Mouse (Mus musculus) G1E (cell line): Measurements from ENCODE around the gene Apopt1. TPM values are rescaled to one million over a fixed set of nuclear protein-coding genes. Genes with fewer than 3 reads are reported as not detected.

ENCODE experiments used
- ATAC-seq: 2 replicates; pipeline ENCODE4 v1.8.0; 2016; ENCODE audit warnings: mild to moderate bottlenecking; ENCODE audit not compliant: insufficient number of reproducible peaks, poor library complexity, low FRiP score, severe bottlenecking; ENCODE audit errors: extremely low read depth
- DNase-seq: peaks from one replicate; pipeline ENCODE4 v3.0.0; 2012; ENCODE audit warnings: low spot score
- H3K27me3 ChIP-seq: 2 replicates; pipeline ENCODE4 v1.6.1; 2012; ENCODE audit warnings: mild to moderate bottlenecking, low read length, inconsistent platforms; ENCODE audit not compliant: insufficient read depth
- H3K36me3 ChIP-seq: replicated peaks from 2 replicates; pipeline ENCODE3; 2012; ENCODE audit warnings: mild to moderate bottlenecking, inconsistent platforms
- H3K4me1 ChIP-seq: 2 replicates; pipeline ENCODE4 v1.6.1; 2012; ENCODE audit warnings: low read depth, low read length, inconsistent platforms, mixed read lengths; ENCODE audit not compliant: insufficient read depth
- H3K4me3 ChIP-seq: 2 replicates; pipeline ENCODE4 v1.5.1; 2012; ENCODE audit warnings: low read depth, mild to moderate bottlenecking, inconsistent platforms, low read length, moderate library complexity, mixed read lengths
- H3K9me3 ChIP-seq: replicated peaks from 2 replicates; pipeline ENCODE4 v1.6.1; 2012; ENCODE audit warnings: inconsistent platforms
- CTCF ChIP-seq: IDR thresholded peaks from 2 replicates; pipeline ENCODE4 v1.5.1; 2012; ENCODE audit warnings: low read depth, low read length, inconsistent platforms, mixed read lengths
- GATA1 ChIP-seq: IDR thresholded peaks from 2 replicates; pipeline ENCODE4 v1.6.1; 2012; ENCODE audit warnings: borderline replicate concordance, low read length, inconsistent platforms, mixed read lengths
- GATA2 ChIP-seq: IDR thresholded peaks from 2 replicates; pipeline ENCODE4 v1.6.1; 2012; ENCODE audit warnings: low read depth, low read length, inconsistent platforms, borderline replicate concordance
- POLR2AphosphoS5 ChIP-seq: IDR thresholded peaks from 2 replicates; pipeline ENCODE4 v1.6.1; 2012; ENCODE audit warnings: low read depth, low read length, inconsistent platforms; ENCODE audit not compliant: insufficient replicate concordance
- TAL1 ChIP-seq: conservative IDR thresholded peaks from 2 replicates; pipeline ENCODE4 v1.6.1; 2012; ENCODE audit warnings: low read depth, low read length, inconsistent platforms, mixed read lengths
- polyA plus RNA-seq: library from polyadenylated mRNA; stranded (reverse); fragments of >175 nt; gene quantifications from 2 replicates; pipeline ENCODE4 v1.2.3, GENCODE M21; 2012
- total RNA-seq, 2 experiments: library from RNA; stranded (forward) in 1 of 2; stranded (reverse) in 1 of 2; fragments of 200-1000 nt in 1 of 2; fragments of >200 nt in 1 of 2; fragmentation: Nextera tagmentation in 1 of 2; gene quantifications; 2 replicates each; pipeline ENCODE4 v1.2.3; 2014 to 2017

The Apopt1 gene
- total and polyA plus RNA-seq, 3 experiments: 68.7 to 315 (median 109) TPM

DNA sequence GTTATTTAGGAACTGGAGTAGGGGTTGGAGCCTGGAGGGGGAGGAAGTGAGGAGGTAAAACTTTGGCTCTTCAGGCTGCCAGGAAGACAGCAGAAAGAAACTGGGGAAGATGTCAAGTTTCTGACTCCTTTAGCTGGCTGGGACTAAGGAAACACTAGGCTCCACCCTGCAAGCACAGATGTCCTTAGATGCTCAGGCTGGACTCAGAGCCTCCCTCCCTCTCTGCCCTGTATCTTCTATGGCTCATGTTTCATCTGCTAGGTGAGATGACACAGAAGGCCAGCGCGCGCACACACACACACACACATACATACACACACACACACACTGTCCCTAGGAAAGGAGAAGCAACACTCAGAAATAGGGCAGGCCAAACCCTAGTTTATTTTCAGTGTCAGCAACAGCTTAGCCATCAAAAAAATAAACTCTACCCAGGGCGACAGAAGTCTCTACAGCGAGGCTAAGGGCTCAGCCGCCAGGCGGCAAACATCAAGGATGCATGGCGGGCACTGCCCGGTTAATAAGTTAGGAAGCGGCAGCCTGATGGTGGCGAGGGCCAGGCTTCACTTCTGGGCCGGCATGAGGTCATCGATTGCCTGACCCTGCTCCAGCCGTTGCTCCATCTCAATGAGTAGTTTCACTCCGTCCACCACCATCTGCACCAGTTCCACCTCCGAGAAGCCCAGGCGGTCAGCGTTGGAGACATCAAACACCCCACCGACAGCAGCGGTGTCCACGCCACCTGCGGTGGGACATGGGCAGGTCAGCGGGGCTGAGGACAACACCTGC is 43.9 kb upstream of the Apopt1 start:
- Histone ChIP-seq H3K4me3 (peak overlapping the region; percentile 63; the same call in 1 of the 2 replicates), H3K9me3 (peaks cover 19% of the 10 kb centered on the region), H3K27me3 (peaks cover 47% of the 10 kb centered on the region), H3K36me3 (peaks cover 23% of the 10 kb centered on the region), H3K4me1 (peaks cover 18% of the 10 kb centered on the region)
- TF ChIP-seq TAL1: no peak
- TF ChIP-seq CTCF: no peak
- TF ChIP-seq GATA1: no peak
- TF ChIP-seq POLR2AphosphoS5: no peak
- no peak for TF ChIP-seq GATA2
- peak; percentile 51 for DNase-seq
- no peak for ATAC-seq

DNA sequence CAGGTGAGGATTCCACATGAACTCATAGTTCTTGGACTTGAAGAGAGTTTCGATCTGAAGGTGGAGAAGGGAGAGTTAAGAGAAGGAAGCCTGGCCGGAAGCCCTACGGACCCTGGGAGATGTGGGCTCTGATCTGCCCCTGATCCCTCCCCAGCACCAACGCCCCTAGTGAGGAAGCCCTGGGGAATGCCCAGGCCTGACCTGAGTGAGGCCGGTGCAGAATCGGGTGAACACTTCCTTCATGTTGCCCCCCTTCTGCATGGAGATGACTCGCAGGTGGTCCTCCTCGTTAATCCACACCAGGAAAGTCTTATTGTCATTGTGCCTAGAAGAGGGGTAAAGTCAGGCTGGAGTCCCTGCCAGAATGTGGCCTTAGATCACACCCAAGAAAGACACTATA is 43.1 kb upstream of the Apopt1 start:
- no peak for TF ChIP-seq GATA2
- no peak for TF ChIP-seq TAL1
- no peak for TF ChIP-seq CTCF
- no peak for TF ChIP-seq GATA1
- TF ChIP-seq POLR2AphosphoS5: no peak
- DNase-seq (no peak), ATAC-seq (no peak)
- H3K27me3 ChIP-seq: peaks cover 48% of the 10 kb centered on the region
- H3K4me1 ChIP-seq: peaks cover 19% of the 10 kb centered on the region
- no peak overlapping the region for H3K4me3 ChIP-seq
- peaks cover 19% of the 10 kb centered on the region for H3K9me3 ChIP-seq
- H3K36me3 ChIP-seq: peaks cover 18% of the 10 kb centered on the region

DNA sequence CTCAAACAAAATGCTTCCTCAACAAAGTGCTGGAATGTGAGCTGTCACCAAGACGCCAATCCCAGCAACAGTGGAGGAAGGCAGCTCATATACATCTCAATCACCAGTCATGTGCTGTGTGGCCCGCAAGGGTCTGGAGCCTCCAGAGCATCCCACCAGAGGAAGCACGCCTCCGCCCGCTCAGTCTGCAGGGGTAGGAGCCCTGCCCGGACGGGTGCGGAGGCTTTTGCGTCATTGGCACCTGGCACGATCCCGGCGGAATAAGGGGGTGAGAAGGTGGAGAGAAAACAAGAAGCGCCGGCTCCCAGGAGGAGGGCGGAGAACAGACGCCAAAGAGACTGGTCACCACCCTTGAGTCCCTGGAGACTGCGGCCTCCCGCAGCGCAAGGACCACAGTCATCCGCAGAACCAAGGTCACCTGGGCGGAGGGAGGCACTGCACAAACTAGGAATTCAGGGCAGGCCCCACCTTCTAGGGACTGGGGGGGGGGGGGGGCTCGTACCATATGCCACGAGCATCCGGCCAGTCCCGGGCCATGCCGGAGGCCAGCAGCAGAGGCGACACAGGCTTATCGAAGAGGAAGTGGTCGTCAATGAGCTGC is 42.6 kb upstream of the Apopt1 start:
- peaks cover 19% of the 10 kb centered on the region for H3K9me3 ChIP-seq
- no peak overlapping the region for H3K4me3 ChIP-seq
- H3K4me1 ChIP-seq: peaks cover 24% of the 10 kb centered on the region
- peaks cover 52% of the 10 kb centered on the region for H3K27me3 ChIP-seq
- DNase-seq (no peak), ATAC-seq (no peak)
- H3K36me3 ChIP-seq: peaks cover 13% of the 10 kb centered on the region
- TF ChIP-seq CTCF (no peak), GATA1 (no peak), TAL1 (no peak), GATA2 (no peak), POLR2AphosphoS5 (no peak)

DNA sequence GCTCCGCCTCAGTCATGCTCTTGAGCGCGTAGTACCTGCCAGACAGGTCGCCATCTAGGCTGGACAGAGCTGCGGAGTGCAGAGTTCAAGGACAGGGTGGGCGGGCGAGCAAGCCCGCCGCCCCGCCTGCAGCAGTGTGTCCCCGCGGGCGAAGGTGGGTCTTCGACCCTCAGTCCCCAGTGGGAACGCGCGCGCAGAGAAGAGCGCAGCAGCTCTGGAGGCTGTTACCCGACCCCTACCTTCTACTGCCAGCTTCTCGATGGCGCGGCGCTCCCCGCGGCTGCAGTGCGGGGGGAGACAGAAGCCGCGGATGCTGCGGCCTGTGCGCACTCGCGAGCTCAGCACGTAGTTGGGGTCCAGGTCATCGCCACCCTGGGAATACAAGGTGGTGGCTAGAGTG is 42.1 kb upstream of the Apopt1 start:
- peaks cover 19% of the 10 kb centered on the region for H3K9me3 ChIP-seq
- H3K4me3 ChIP-seq: no peak overlapping the region
- peaks cover 28% of the 10 kb centered on the region for H3K4me1 ChIP-seq
- peaks cover 54% of the 10 kb centered on the region for H3K27me3 ChIP-seq
- no peak for DNase-seq
- peaks cover 10% of the 10 kb centered on the region for H3K36me3 ChIP-seq
- no peak for ATAC-seq
- no peak for TF ChIP-seq GATA2
- no peak for TF ChIP-seq GATA1

DNA sequence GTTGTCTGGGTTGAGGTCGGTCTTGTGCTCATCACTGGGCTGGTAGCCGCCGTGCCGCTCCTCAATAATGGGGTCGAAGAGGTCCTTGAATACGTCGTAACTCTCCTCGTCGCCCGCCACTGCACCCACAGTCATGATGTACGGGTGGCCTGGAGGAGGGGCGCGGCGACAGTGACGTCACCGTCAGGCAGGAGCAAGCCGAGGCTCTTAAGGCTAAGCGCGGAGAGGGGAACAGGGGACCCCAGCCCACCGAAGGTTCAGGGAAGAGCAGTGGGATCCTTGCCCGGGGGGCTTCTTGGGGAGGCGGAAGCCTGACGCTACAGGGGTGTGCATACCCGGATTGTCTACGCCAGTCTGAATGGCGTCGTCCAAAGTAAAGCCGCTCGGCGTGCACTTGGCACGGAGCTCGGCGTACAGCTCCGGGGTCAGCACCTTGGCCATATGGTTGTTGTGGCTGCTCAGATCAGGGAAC is 41.6 kb upstream of the Apopt1 start:
- DNase-seq (no peak), ATAC-seq (no peak)
- peaks cover 19% of the 10 kb centered on the region for H3K9me3 ChIP-seq
- no peak overlapping the region for H3K4me3 ChIP-seq
- TF ChIP-seq GATA2 (no peak), POLR2AphosphoS5 (no peak), GATA1 (no peak), TAL1 (no peak), CTCF (no peak)
- H3K36me3 ChIP-seq: peaks cover 8% of the 10 kb centered on the region
- peaks cover 54% of the 10 kb centered on the region for H3K27me3 ChIP-seq
- H3K4me1 ChIP-seq: peaks cover 32% of the 10 kb centered on the region

DNA sequence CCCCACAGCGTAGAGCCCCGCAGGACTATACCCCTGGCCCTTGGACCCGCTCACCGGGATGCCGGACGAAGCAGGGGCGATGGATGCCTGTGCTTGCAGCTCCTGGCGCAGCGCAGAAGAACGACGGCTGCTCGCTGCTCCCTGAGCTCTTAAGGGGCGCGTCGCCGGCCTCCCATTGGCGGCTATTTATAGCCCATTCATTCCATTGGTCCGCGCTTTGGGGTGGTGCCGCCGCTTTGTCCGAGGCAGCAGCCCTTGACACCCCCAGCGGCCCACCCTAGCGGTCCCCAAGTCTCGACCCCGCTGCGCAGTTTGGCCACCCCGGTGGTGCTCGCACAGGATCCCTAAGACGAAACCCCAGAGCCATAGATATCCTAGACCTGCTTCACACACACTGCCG is 40.9 kb upstream of the Apopt1 start, which contains the start of gene Ckb:
Ckb (minus strand) TSS at position 163 of the 400 bp plus-strand sequence.
- no peak for DNase-seq
- no peak for TF ChIP-seq TAL1
- TF ChIP-seq GATA2: no peak
- no peak for TF ChIP-seq POLR2AphosphoS5
- TF ChIP-seq CTCF: no peak
- no peak for TF ChIP-seq GATA1
- peaks cover 19% of the 10 kb centered on the region for H3K9me3 ChIP-seq
- H3K4me1 ChIP-seq: peaks cover 38% of the 10 kb centered on the region
- H3K27me3 ChIP-seq: peaks cover 54% of the 10 kb centered on the region
- no peak for ATAC-seq
- no peak within 1 kb of the TSS for H3K4me3 ChIP-seq
- peaks cover 3% of the 10 kb centered on the region for H3K36me3 ChIP-seq
